Mouse (Mus musculus) embryonic facial prominence, embryonic 12.5 days (tissue): ENCODE measurements around the gene Dnmbp. TPM values are rescaled to one million over a fixed set of nuclear protein-coding genes. Genes with fewer than 3 reads are reported as not detected.

Experiments used
- ATAC-seq: fragments of 200-750 bp; cut with Nextera tagmentation; 2 replicates; pipeline ENCODE4 v1.8.0; 2017; ENCODE audit not compliant: insufficient number of reproducible peaks, insufficient read depth, low FRiP score, low TSS enrichment
- H3K27ac ChIP-seq: fragments of 300-500 bp; sonication (generic); 2 replicates; pipeline ENCODE4 v1.5.1; 2016; ENCODE audit warnings: mild to moderate bottlenecking
- H3K27me3 ChIP-seq: fragments of 300-500 bp; sonication (generic); 2 replicates; pipeline ENCODE4 v1.6.1; 2016; ENCODE audit warnings: mild to moderate bottlenecking, moderate library complexity
- H3K36me3 ChIP-seq: fragments of 300-500 bp; sonication (generic); 2 replicates; pipeline ENCODE4 v1.6.1; 2016; ENCODE audit warnings: mild to moderate bottlenecking
- H3K4me1 ChIP-seq: fragments of 300-500 bp; sonication (generic); 2 replicates; pipeline ENCODE4 v1.6.1; 2016
- H3K4me2 ChIP-seq: fragments of 300-500 bp; sonication (generic); replicated peaks from 2 replicates; pipeline ENCODE4 v1.6.1; 2016; ENCODE audit warnings: mild to moderate bottlenecking, moderate library complexity
- H3K4me3 ChIP-seq: fragments of 300-500 bp; sonication (generic); 2 replicates; pipeline ENCODE4 v1.5.1; 2016; ENCODE audit warnings: mild to moderate bottlenecking
- H3K9ac ChIP-seq: fragments of 300-500 bp; sonication (generic); 2 replicates; pipeline ENCODE4 v1.6.1; 2016; ENCODE audit warnings: mild to moderate bottlenecking, moderate library complexity
- H3K9me3 ChIP-seq: fragments of 300-500 bp; sonication (generic); 2 replicates; pipeline ENCODE4 v1.6.1; 2016; ENCODE audit warnings: mild to moderate bottlenecking, moderate library complexity
- WGBS: fragments of 180-500 bp; shearing (Covaris S2); methylation state at CpG from one replicate; pipeline ENCODE4 v1.1.7; 2016; 5-methylcytosine and 5-hydroxymethylcytosine counted together
- polyA plus RNA-seq: library from polyadenylated mRNA; unstranded; fragments of >200 nt; fragmentation: Nextera tagmentation; extraction: Ambion mirVana; gene quantifications from 2 replicates; pipeline ENCODE4 v1.2.1, GENCODE M21; 2016

Dnmbp gene
- polyA plus RNA-seq, 1 experiment from 2014 or later, result 22.9 TPM

- WGBS, result 82% methylated on average over 16 of the region's 16 CpGs
- no peak overlapping the region for H3K4me2 ChIP-seq
- no peak overlapping the region for H3K4me3 ChIP-seq
- H3K9me3 ChIP-seq, result no peaks in the 10 kb centered on the region
- no peaks in the 10 kb centered on the region for H3K27me3 ChIP-seq
- no peak for ATAC-seq
- no peaks in the 10 kb centered on the region for H3K36me3 ChIP-seq
- H3K4me1 ChIP-seq, result peaks cover 13% of the 10 kb centered on the region; the same call in 1 of the 2 replicates
- no peak overlapping the region for H3K27ac ChIP-seq
- H3K9ac ChIP-seq, result no peak overlapping the region
Measured at GRCm38 (mm10) chr19:43943076-43943475, 3.1 kb upstream of the Dnmbp start.

- H3K4me1 ChIP-seq, result peaks cover 13% of the 10 kb centered on the region; the same call in 1 of the 2 replicates
- peak overlapping the region; percentile 68 for H3K4me3 ChIP-seq
- no peaks in the 10 kb centered on the region for H3K9me3 ChIP-seq
- 25% methylated on average over 16 of the region's 16 CpGs for WGBS
- no peak for ATAC-seq
- H3K36me3 ChIP-seq, result no peaks in the 10 kb centered on the region
- peak overlapping the region; percentile 79 for H3K9ac ChIP-seq
- peak overlapping the region; percentile 79 for H3K4me2 ChIP-seq
- H3K27ac ChIP-seq, result 0 out of 2 replicates have a peak overlapping the region, but pooled peaks have one; percentile 1
- no peaks in the 10 kb centered on the region for H3K27me3 ChIP-seq
Measured at GRCm38 (mm10) chr19:43939171-43939768, 721 bp downstream of the Dnmbp start.

GRCm38 (mm10) chr19:43938355-43938754 is 1.6 kb downstream of the Dnmbp start:
- 30% methylated on average over 11 of the region's 11 CpGs for WGBS
- no peak for ATAC-seq
- Histone ChIP-seq H3K4me1 (peaks cover 13% of the 10 kb centered on the region; the same call in 1 of the 2 replicates), H3K4me2 (peak overlapping the region; percentile 79; the same call in 1 of the 2 replicates), H3K9ac (no peak overlapping the region), H3K27ac (no peak overlapping the region), H3K9me3 (no peaks in the 10 kb centered on the region), H3K4me3 (no peak overlapping the region), H3K36me3 (no peaks in the 10 kb centered on the region), H3K27me3 (no peaks in the 10 kb centered on the region)

GRCm38 (mm10) chr19:43930926-43931325 is 9.1 kb downstream of the Dnmbp start:
- Histone ChIP-seq H3K9me3 (no peaks in the 10 kb centered on the region), H3K27me3 (no peaks in the 10 kb centered on the region), H3K36me3 (no peaks in the 10 kb centered on the region), H3K27ac (no peak overlapping the region), H3K9ac (no peak overlapping the region), H3K4me2 (no peak overlapping the region), H3K4me3 (no peak overlapping the region), H3K4me1 (no peaks in the 10 kb centered on the region)
- 93% methylated on average over 6 of the region's 6 CpGs for WGBS
- ATAC-seq, result no peak

- ATAC-seq, result no peak
- no peak overlapping the region for H3K9ac ChIP-seq
- no peak overlapping the region for H3K27ac ChIP-seq
- WGBS, result 26% methylated on average over 7 of the region's 7 CpGs
- no peak overlapping the region for H3K4me3 ChIP-seq
- no peak overlapping the region for H3K4me2 ChIP-seq
- no peaks in the 10 kb centered on the region for H3K27me3 ChIP-seq
- H3K36me3 ChIP-seq, result no peaks in the 10 kb centered on the region
- no peaks in the 10 kb centered on the region for H3K9me3 ChIP-seq
- H3K4me1 ChIP-seq, result no peaks in the 10 kb centered on the region
Measured at GRCm38 (mm10) chr19:43930366-43930765, 9.6 kb downstream of the Dnmbp start.

GRCm38 (mm10) chr19:43929869-43930268 is 10.1 kb downstream of the Dnmbp start:
- Histone ChIP-seq H3K9me3 (no peaks in the 10 kb centered on the region), H3K4me3 (no peak overlapping the region), H3K4me2 (no peak overlapping the region), H3K27ac (no peak overlapping the region), H3K4me1 (no peaks in the 10 kb centered on the region), H3K36me3 (no peaks in the 10 kb centered on the region), H3K9ac (no peak overlapping the region), H3K27me3 (no peaks in the 10 kb centered on the region)
- 39% methylated on average over 11 of the region's 11 CpGs for WGBS
- no peak for ATAC-seq

DNA sequence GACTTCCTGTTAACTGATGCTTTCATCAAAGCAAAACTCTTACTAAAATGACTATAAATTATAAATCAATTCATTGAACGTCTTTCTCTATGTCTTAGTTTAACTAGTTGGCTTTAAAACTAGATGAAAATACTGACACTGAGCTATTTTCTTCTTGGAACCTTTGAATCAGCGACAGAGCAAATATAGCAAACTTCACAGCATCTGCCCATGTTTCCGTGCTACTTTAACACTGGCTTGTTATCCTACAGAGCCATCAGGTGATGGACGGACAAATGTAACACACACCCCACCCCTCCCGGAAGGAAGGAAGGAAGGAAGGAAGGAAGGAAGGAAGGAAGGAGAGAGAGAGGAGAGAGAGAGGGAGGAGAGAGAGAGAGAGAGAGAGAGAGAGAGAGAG is 12.0 kb downstream of the Dnmbp start:
- ATAC-seq, result no peak
- Histone ChIP-seq H3K27me3 (no peaks in the 10 kb centered on the region), H3K4me3 (no peak overlapping the region), H3K4me1 (no peaks in the 10 kb centered on the region), H3K27ac (no peak overlapping the region), H3K4me2 (no peak overlapping the region), H3K9me3 (0 out of 2 replicates have a peak, but pooled peaks cover 5% of the 10 kb centered on the region), H3K36me3 (no peaks in the 10 kb centered on the region), H3K9ac (no peak overlapping the region)
- WGBS, result 79% methylated on average over 5 of the region's 5 CpGs

DNA sequence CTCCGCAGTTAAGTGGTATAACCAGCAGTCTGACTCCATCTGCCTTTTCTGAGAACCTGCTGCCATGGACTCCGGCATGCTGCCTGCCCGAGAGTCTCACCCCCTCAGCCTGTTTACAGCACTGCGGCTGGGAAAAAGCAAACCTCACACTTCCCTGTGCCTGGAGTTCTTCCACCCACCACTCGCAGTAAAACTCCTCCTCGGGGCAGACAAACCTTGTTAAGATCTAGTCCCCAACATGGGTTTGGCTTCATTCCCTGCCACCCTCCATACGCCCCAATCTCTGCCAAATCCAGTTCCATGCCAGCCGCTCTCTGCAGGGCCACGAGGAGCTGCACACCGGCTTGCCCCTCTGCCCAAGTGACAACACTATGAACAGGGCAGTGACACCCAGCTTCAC is 12.9 kb downstream of the Dnmbp start:
- 0 out of 2 replicates have a peak, but pooled peaks cover 5% of the 10 kb centered on the region for H3K9me3 ChIP-seq
- WGBS, result 79% methylated on average over 10 of the region's 10 CpGs
- H3K4me2 ChIP-seq, result no peak overlapping the region
- ATAC-seq, result no peak
- H3K9ac ChIP-seq, result no peak overlapping the region
- no peaks in the 10 kb centered on the region for H3K27me3 ChIP-seq
- no peaks in the 10 kb centered on the region for H3K4me1 ChIP-seq
- H3K36me3 ChIP-seq, result no peaks in the 10 kb centered on the region
- H3K4me3 ChIP-seq, result no peak overlapping the region
- no peak overlapping the region for H3K27ac ChIP-seq

DNA sequence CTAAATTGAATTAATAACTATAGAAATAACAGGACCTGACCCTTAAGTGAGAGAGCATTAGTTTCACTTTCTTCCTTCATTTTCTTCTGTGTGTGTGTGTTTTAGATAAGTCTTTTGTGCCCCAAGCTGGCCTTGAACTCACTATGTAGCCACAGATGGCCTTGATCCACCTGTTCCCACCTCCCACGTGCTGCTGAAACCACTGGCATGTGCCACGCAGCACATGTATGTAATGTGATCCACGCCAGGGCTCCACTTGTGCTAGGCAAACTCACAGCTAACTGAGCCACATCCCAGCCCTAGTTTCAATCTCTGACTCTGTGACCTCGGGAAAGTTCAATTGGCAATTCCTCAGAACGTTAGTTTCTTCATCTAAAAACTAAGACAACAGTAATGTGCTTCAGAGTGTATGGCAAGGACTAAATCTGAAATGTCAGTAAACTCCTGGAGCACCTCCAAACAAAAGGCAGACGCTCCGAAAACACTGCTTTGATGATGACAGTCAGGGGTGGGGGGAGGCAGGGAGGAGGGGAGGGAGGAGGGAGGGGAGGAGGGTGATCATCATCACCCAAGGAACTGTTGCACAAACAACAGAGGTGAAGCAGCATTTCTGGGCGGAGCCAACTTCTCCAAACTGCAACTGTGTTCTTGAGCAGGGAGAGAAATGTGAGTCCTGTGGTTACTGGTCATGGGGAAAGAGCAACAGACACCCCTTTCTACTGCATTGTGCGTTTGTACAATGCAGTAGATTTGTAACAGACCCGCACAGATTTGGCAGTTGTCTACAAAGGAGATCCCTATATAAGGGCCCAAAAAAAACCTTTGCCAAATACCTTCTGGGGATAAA is 13.6 kb downstream of the Dnmbp start:
- no peaks in the 10 kb centered on the region for H3K4me1 ChIP-seq
- 69% methylated on average over 10 of the region's 10 CpGs for WGBS
- 0 out of 2 replicates have a peak, but pooled peaks cover 5% of the 10 kb centered on the region for H3K9me3 ChIP-seq
- H3K27me3 ChIP-seq, result no peaks in the 10 kb centered on the region
- no peak overlapping the region for H3K4me2 ChIP-seq
- ATAC-seq, result no peak
- H3K36me3 ChIP-seq, result no peaks in the 10 kb centered on the region
- H3K27ac ChIP-seq, result no peak overlapping the region
- no peak overlapping the region for H3K4me3 ChIP-seq
- no peak overlapping the region for H3K9ac ChIP-seq

DNA sequence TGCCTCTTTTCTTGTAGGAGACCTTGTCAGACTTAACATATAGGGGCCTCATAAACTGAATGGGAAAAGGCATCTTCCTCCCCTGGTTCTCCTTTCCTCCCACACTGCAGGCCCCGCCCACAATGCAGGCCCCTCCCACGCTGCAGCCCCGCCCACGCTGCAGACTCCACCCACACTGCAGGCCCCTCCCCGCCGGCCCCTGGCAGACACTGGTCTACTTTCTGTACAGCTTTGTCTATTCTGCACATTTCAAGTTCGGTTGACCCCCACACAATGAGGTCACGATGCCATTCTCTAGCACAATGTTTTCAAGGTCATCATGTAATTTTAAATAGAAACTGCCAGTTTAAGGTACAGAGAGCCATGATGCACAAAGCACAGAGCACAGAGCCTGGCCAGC is 15.6 kb downstream of the Dnmbp start:
- Histone ChIP-seq H3K4me3 (no peak overlapping the region), H3K27ac (no peak overlapping the region), H3K27me3 (peaks cover 4% of the 10 kb centered on the region; the same call in 1 of the 2 replicates), H3K4me2 (no peak overlapping the region), H3K4me1 (peaks cover 5% of the 10 kb centered on the region), H3K9ac (no peak overlapping the region), H3K36me3 (no peaks in the 10 kb centered on the region), H3K9me3 (0 out of 2 replicates have a peak, but pooled peaks cover 5% of the 10 kb centered on the region)
- 77% methylated on average over 8 of the region's 8 CpGs for WGBS
- no peak for ATAC-seq

- no peak for ATAC-seq
- no peak overlapping the region for H3K4me3 ChIP-seq
- H3K4me1 ChIP-seq, result peaks cover 5% of the 10 kb centered on the region
- 90% methylated on average over 7 of the region's 7 CpGs for WGBS
- H3K27ac ChIP-seq, result no peak overlapping the region
- no peak overlapping the region for H3K9ac ChIP-seq
- 0 out of 2 replicates have a peak, but pooled peaks cover 5% of the 10 kb centered on the region for H3K9me3 ChIP-seq
- H3K4me2 ChIP-seq, result no peak overlapping the region
- H3K36me3 ChIP-seq, result no peaks in the 10 kb centered on the region
- H3K27me3 ChIP-seq, result peaks cover 4% of the 10 kb centered on the region; the same call in 1 of the 2 replicates
Measured at GRCm38 (mm10) chr19:43922963-43923362, 17.0 kb downstream of the Dnmbp start.

DNA sequence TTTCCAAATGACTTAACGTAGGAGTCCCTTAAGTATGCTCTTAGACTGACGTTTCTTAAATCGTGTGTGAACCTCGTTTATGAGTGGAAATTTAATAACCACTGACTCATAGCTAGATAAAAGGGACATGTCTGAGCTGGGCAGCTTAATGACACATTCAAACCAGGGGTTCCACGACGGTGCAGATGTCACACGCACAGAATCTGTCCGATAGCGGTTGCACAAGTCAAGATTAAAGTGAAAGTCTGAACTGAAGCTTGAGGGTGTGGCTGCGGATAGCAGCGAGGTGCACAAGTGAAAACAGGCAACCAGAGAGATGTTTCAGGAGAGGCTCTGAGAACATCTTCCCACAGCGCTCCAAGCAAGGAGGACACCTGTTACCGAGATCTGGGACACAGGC is 18.6 kb downstream of the Dnmbp start:
- no peak overlapping the region for H3K9ac ChIP-seq
- 0 out of 2 replicates have a peak, but pooled peaks cover 5% of the 10 kb centered on the region for H3K9me3 ChIP-seq
- no peak overlapping the region for H3K4me3 ChIP-seq
- ATAC-seq, result no peak
- 51% methylated on average over 13 of the region's 13 CpGs for WGBS
- peaks cover 4% of the 10 kb centered on the region; the same call in 1 of the 2 replicates for H3K27me3 ChIP-seq
- no peak overlapping the region for H3K4me2 ChIP-seq
- H3K4me1 ChIP-seq, result peaks cover 5% of the 10 kb centered on the region
- no peaks in the 10 kb centered on the region for H3K36me3 ChIP-seq
- no peak overlapping the region for H3K27ac ChIP-seq
